Mouse (Mus musculus): ENCODE measurements around the gene Gpc5. TPM values are rescaled to one million over a fixed set of nuclear protein-coding genes. Genes with fewer than 3 reads are reported as not detected.

The Gpc5 gene
- polyA plus RNA-seq, 1 experiment, result 23.0 TPM

GRCm38 (mm10) chr14:116169129-116169528, 1077.1 kb downstream of the Gpc5 start:
- no peak overlapping the region for H3K4me3 ChIP-seq (replicated peaks; ENCODE audit: insufficient read depth, low read depth, low read length)
- TF ChIP-seq POLR2A (IDR thresholded peaks at IDR 0.05; ENCODE audit: borderline replicate concordance, insufficient read depth, low read length), result no peak
- no peak for TF ChIP-seq CTCF (IDR thresholded peaks at IDR 0.05; ENCODE audit: borderline replicate concordance, insufficient read depth, low read depth, low read length)
- WGBS, result 21% methylated on average over 5 of the region's 5 CpGs
- H3K27me3 ChIP-seq (ENCODE audit: control insufficient read depth, insufficient read depth, low read length), result no peaks in the 10 kb centered on the region
- no peaks in the 10 kb centered on the region for H3K4me1 ChIP-seq (ENCODE audit: control insufficient read depth, insufficient read depth, low read length)
- DNase-seq, result no peak
- no peak overlapping the region for H3K27ac ChIP-seq (ENCODE audit: insufficient read depth, low read length)

GRCm38 (mm10) chr14:116186981-116187380, 1095.0 kb downstream of the Gpc5 start:
- DNase-seq, result no peak
- WGBS, result 92% methylated on average over 4 of the region's 4 CpGs
- TF ChIP-seq POLR2A (IDR thresholded peaks at IDR 0.05; ENCODE audit: borderline replicate concordance, insufficient read depth, low read length), result no peak
- no peak for TF ChIP-seq CTCF (IDR thresholded peaks at IDR 0.05; ENCODE audit: borderline replicate concordance, insufficient read depth, low read depth, low read length)
- H3K4me3 ChIP-seq (replicated peaks; ENCODE audit: insufficient read depth, low read depth, low read length), result no peak overlapping the region
- H3K27ac ChIP-seq (ENCODE audit: insufficient read depth, low read length), result no peak overlapping the region
- H3K4me1 ChIP-seq (ENCODE audit: control insufficient read depth, insufficient read depth, low read length), result no peaks in the 10 kb centered on the region
- no peaks in the 10 kb centered on the region for H3K27me3 ChIP-seq (ENCODE audit: control insufficient read depth, insufficient read depth, low read length)

- Histone ChIP-seq H3K4me1 (ENCODE audit: control insufficient read depth, insufficient read depth, low read length) (no peaks in the 10 kb centered on the region), H3K27ac (ENCODE audit: insufficient read depth, low read length) (no peak overlapping the region), H3K4me3 (replicated peaks; ENCODE audit: insufficient read depth, low read depth, low read length) (no peak overlapping the region), H3K27me3 (ENCODE audit: control insufficient read depth, insufficient read depth, low read length) (no peaks in the 10 kb centered on the region)
- DNase-seq, result no peak
- WGBS, result 23% methylated on average over 6 of the region's 6 CpGs
- no peak for TF ChIP-seq CTCF (IDR thresholded peaks at IDR 0.05; ENCODE audit: borderline replicate concordance, insufficient read depth, low read depth, low read length)
- TF ChIP-seq POLR2A (IDR thresholded peaks at IDR 0.05; ENCODE audit: borderline replicate concordance, insufficient read depth, low read length), result no peak
Observed at GRCm38 (mm10) chr14:116206977-116207376, 1115.0 kb downstream of the Gpc5 start.

- H3K27me3 ChIP-seq (ENCODE audit: control insufficient read depth, insufficient read depth, low read length), result no peaks in the 10 kb centered on the region
- TF ChIP-seq CTCF (IDR thresholded peaks at IDR 0.05; ENCODE audit: borderline replicate concordance, insufficient read depth, low read depth, low read length), result no peak
- no peak for TF ChIP-seq POLR2A (IDR thresholded peaks at IDR 0.05; ENCODE audit: borderline replicate concordance, insufficient read depth, low read length)
- no peak for DNase-seq
- WGBS, result 98% methylated on average over 3 of the region's 3 CpGs
- H3K4me3 ChIP-seq (replicated peaks; ENCODE audit: insufficient read depth, low read depth, low read length), result no peak overlapping the region
- no peak overlapping the region for H3K27ac ChIP-seq (ENCODE audit: insufficient read depth, low read length)
- no peaks in the 10 kb centered on the region for H3K4me1 ChIP-seq (ENCODE audit: control insufficient read depth, insufficient read depth, low read length)
Observed at GRCm38 (mm10) chr14:116208581-116208980, 1116.6 kb downstream of the Gpc5 start.

GRCm38 (mm10) chr14:116209045-116209444, 1117.0 kb downstream of the Gpc5 start:
- Histone ChIP-seq H3K27me3 (ENCODE audit: control insufficient read depth, insufficient read depth, low read length) (no peaks in the 10 kb centered on the region), H3K4me3 (replicated peaks; ENCODE audit: insufficient read depth, low read depth, low read length) (no peak overlapping the region), H3K4me1 (ENCODE audit: control insufficient read depth, insufficient read depth, low read length) (no peaks in the 10 kb centered on the region), H3K27ac (ENCODE audit: insufficient read depth, low read length) (no peak overlapping the region)
- TF ChIP-seq POLR2A (IDR thresholded peaks at IDR 0.05; ENCODE audit: borderline replicate concordance, insufficient read depth, low read length) (no peak), CTCF (IDR thresholded peaks at IDR 0.05; ENCODE audit: borderline replicate concordance, insufficient read depth, low read depth, low read length) (no peak)
- no peak for DNase-seq
- 41% methylated on average over 5 of the region's 5 CpGs for WGBS

GRCm38 (mm10) chr14:116210304-116210703, 1118.3 kb downstream of the Gpc5 start:
- no peak for DNase-seq
- Histone ChIP-seq H3K4me1 (ENCODE audit: control insufficient read depth, insufficient read depth, low read length) (no peaks in the 10 kb centered on the region), H3K27ac (ENCODE audit: insufficient read depth, low read length) (no peak overlapping the region), H3K27me3 (ENCODE audit: control insufficient read depth, insufficient read depth, low read length) (no peaks in the 10 kb centered on the region), H3K4me3 (replicated peaks; ENCODE audit: insufficient read depth, low read depth, low read length) (no peak overlapping the region)
- TF ChIP-seq CTCF (IDR thresholded peaks at IDR 0.05; ENCODE audit: borderline replicate concordance, insufficient read depth, low read depth, low read length), result no peak
- no peak for TF ChIP-seq POLR2A (IDR thresholded peaks at IDR 0.05; ENCODE audit: borderline replicate concordance, insufficient read depth, low read length)
- 92% methylated on average over 6 of the region's 6 CpGs for WGBS

- TF ChIP-seq POLR2A (IDR thresholded peaks at IDR 0.05; ENCODE audit: borderline replicate concordance, insufficient read depth, low read length), result no peak
- no peak for TF ChIP-seq CTCF (IDR thresholded peaks at IDR 0.05; ENCODE audit: borderline replicate concordance, insufficient read depth, low read depth, low read length)
- no peak overlapping the region for H3K27ac ChIP-seq (ENCODE audit: insufficient read depth, low read length)
- no peaks in the 10 kb centered on the region for H3K27me3 ChIP-seq (ENCODE audit: control insufficient read depth, insufficient read depth, low read length)
- H3K4me3 ChIP-seq (replicated peaks; ENCODE audit: insufficient read depth, low read depth, low read length), result no peak overlapping the region
- no peak for DNase-seq
- no peaks in the 10 kb centered on the region for H3K4me1 ChIP-seq (ENCODE audit: control insufficient read depth, insufficient read depth, low read length)
Observed at GRCm38 (mm10) chr14:116212029-116212428, 1120.0 kb downstream of the Gpc5 start.

- Histone ChIP-seq H3K27ac (ENCODE audit: insufficient read depth, low read length) (no peak overlapping the region), H3K4me3 (replicated peaks; ENCODE audit: insufficient read depth, low read depth, low read length) (no peak overlapping the region), H3K27me3 (ENCODE audit: control insufficient read depth, insufficient read depth, low read length) (no peaks in the 10 kb centered on the region), H3K4me1 (ENCODE audit: control insufficient read depth, insufficient read depth, low read length) (no peaks in the 10 kb centered on the region)
- 39% methylated on average over 1 of the region's 1 CpGs for WGBS
- TF ChIP-seq CTCF (IDR thresholded peaks at IDR 0.05; ENCODE audit: borderline replicate concordance, insufficient read depth, low read depth, low read length) (no peak), POLR2A (IDR thresholded peaks at IDR 0.05; ENCODE audit: borderline replicate concordance, insufficient read depth, low read length) (no peak)
- no peak for DNase-seq
Observed at GRCm38 (mm10) chr14:116258126-116258525, 1166.1 kb downstream of the Gpc5 start.
